Mouse (Mus musculus) gastrocnemius, adult 2 months (tissue): ENCODE results near the gene Zglp1. TPM values are rescaled to one million over a fixed set of nuclear protein-coding genes. Genes with fewer than 3 reads are reported as not detected.
"Not testable (repeated sequence)": the region's sequence is repeated elsewhere in the genome, so short reads cannot be mapped to it uniquely, and the experiment has no call there.

Experiments used
- DNase-seq: peaks from one replicate; pipeline ENCODE4 v3.0.0; 2022
- H3K27ac ChIP-seq: fragments of 200-600 bp; 2 replicates; pipeline ENCODE4 v1.8.1; 2022; ENCODE audit warnings: mild to moderate bottlenecking
- H3K4me3 ChIP-seq: fragments of 200-600 bp; 2 replicates; pipeline ENCODE4 v1.8.1; 2022; ENCODE audit warnings: mild to moderate bottlenecking, moderate library complexity
- CTCF ChIP-seq: fragments of 200-600 bp; IDR thresholded peaks from 2 replicates; pipeline ENCODE4 v1.8.1; 2022; ENCODE audit warnings: antibody characterized with exemption, mild to moderate bottlenecking, moderate library complexity
- intact Hi-C: fragments of 180-260 bp; cut with DNase I; formaldehyde crosslinking; loops from one replicate; pipeline ENCODE4 v1.15.1; 2025
- total RNA-seq, 2 experiments: library from RNA; stranded (reverse); gene quantifications; 2 replicates each; pipeline ENCODE4 v1.2.3; 2021

Zglp1 gene
- total RNA-seq, 2 experiments from 2014 or later, result not detected

DNA sequence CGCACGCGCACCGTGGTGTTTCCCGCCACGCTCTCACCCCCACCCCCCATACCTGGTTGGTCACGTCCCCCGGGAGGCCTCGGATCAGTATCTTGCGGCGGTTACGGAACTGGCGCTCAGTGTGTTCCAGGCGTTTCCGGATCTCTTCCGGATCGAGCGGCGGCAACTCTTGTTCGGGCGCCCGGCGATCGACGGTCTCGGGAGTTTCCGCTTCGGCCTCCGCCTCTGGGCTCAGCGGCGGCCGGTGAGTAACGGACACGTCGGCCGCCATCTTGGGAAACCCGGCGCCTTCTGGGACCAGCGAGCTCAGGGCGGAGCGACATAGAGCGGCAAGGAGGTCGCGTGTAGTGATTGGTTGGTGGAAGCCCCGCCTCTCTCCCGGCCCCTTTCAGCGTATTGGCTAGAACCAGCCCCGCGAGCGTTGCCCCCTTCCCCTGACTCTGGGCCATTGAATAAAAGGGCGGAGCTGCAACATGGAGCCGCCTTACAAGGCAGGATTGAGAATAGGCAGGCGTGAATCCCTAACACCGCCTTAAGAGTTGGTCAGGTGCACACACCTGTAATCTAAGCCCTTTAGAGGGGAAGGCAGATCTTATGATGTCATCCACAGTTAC, 24.9 kb upstream of the Zglp1 start, which contains the start of the genes Gm38431 and Raver1:
Gene Gm38431, minus strand, starts transcription at position 291 of the 614 bp plus-strand sequence.
Gene Raver1, minus strand, starts transcription at position 302 of the 614 bp plus-strand sequence.
- DNase-seq, result peak; percentile 98
- H3K27ac ChIP-seq, result peak within 1 kb of the TSS; percentile 92
- TF ChIP-seq CTCF, result no peak
- intact Hi-C loops, result loop anchor here (2.0 to 5.0 kb wide), 3 partner anchors 40 to 59 kb away; partner anchors contain the start of genes Cdc37, Icam5 and Tyk2
- peak within 1 kb of the TSS; percentile 88 for H3K4me3 ChIP-seq

DNA sequence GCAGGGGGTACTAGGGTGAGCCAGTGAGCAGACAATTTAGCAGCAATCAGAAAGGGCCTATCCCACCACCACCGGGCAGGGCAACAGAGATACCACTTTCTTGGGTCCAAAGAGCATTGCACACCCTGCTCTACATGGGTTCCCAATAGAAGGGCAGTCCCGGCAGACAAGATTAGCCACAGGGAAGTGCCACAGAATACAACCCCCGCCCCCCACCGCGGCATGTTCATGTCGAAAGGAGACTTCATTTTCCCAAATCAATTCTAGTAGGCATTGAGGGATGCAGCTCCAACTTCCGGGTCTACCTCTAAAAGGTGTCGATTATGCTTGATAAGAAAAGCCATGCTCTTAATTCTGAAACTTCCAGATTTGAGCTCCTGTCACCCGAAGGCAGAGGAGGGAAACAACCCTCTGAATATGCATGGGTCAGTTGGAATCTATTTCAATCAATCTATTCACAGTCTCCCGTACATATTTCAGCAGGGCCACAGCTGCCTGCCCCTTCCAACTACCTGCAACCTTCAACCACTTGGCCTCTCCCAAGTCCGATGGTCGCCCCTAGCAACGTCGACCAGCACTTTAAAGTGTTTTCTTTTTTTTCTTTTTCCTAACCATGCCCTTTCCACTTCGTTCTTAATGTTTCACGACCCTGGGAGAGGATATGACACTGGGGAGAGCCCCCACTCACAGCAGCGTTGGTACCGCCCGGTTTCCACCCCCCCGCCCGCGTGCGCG, 24.2 kb upstream of the Zglp1 start:
- H3K27ac ChIP-seq, result peak overlapping the region; percentile 92
- intact Hi-C loops, result loop anchor here (2.0 to 5.0 kb wide), 3 partner anchors 41 to 58 kb away; partner anchors contain the start of genes Cdc37, Icam5 and Tyk2
- peak overlapping the region; percentile 88 for H3K4me3 ChIP-seq
- no peak for DNase-seq
- no peak for TF ChIP-seq CTCF

DNA sequence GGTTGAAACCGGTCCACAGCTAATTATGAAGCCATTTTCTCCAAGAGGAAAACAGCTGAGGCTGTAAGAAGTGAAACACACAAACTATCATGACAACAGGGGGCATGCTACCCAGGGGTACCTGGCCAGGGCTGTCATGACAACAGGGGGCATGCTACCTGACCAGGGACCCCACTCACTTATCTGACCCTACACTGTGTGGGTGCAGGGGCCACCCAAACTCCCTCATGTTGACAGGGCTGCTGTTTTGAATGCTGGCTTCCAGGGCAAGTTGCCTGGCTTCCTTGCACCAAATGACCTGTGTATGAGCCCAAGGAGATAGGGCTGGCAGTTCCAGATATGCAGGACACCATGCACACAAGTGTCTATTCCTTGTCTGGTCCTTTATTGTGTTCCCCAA, 23.6 kb upstream of the Zglp1 start:
- Histone ChIP-seq H3K27ac (peak overlapping the region; percentile 92; the same call in 1 of the 2 replicates), H3K4me3 (peak overlapping the region; percentile 88)
- no peak for TF ChIP-seq CTCF
- no peak for DNase-seq
- intact Hi-C loops, result loop anchor here (2.0 to 5.0 kb wide), 3 partner anchors 42 to 58 kb away; partner anchors contain the start of genes Cdc37, Icam5 and Tyk2

DNA sequence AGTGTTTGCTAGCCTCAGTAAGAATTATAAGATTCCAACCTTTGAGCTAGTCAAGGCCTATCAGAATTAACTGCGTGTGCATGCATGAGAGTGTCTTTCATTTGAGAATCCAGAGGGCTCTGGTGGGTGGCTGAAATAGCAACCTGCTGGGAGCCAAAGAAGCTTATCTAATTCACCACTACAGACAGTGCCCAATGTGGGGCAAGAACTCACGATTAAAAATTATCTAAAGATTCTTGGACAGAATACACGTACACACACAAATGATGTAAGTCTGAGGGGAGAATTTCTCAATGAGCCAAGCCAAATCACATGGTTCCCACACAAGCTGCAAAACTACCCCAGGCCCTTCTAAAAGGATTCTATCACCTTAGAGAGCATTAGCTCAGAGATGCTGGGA, 16.4 kb upstream of the Zglp1 start:
- intact Hi-C loops, result no loop called here
- DNase-seq, result no peak
- Histone ChIP-seq H3K4me3 (no peak overlapping the region), H3K27ac (no peak overlapping the region)
- TF ChIP-seq CTCF, result no peak

DNA sequence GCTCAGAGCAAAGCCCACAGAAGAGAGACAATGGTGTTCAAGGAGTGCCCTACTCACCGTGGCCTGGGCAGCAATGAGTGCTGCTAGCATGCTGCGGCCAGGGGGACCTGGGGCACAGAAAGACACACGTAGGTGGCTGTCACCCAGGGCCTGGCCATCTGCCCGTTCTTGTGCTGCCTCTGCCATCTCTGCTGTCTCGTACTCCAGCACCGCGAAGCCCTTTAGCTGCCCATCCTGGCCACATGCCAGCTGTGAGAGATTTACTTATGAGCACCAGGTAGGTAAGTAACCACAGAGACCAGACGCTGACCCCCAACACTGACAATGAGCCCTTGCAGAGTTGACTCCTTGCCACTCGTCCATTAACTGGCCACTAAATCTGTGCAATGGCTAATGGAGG, 14.2 kb upstream of the Zglp1 start:
- Histone ChIP-seq H3K27ac (no peak overlapping the region), H3K4me3 (no peak overlapping the region)
- TF ChIP-seq CTCF, result no peak
- intact Hi-C loops, result no loop called here
- peak; percentile 42 for DNase-seq

DNA sequence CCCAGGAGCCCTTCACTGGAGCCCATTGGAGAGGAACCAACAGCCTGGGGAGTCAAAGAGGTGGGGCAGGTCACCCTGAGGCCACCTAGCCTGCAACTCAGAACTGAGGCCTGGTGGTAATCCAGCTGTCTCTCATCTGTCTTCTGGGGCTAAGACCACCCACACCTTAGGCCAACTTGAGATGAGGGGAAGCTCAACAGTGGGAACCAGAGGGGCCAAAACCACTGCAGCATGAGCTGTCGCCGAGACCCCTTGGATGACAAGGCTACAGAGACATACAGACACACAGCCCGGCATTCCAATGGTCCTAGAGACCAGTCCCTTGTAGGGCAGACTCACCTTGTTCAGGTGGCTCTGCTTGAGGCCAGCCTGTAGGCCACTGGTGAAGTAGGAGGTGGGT, 8.7 kb upstream of the Zglp1 start:
- no peak for DNase-seq
- H3K4me3 ChIP-seq, result no peak overlapping the region
- no peak for TF ChIP-seq CTCF
- intact Hi-C loops, result no loop called here
- no peak overlapping the region for H3K27ac ChIP-seq

DNA sequence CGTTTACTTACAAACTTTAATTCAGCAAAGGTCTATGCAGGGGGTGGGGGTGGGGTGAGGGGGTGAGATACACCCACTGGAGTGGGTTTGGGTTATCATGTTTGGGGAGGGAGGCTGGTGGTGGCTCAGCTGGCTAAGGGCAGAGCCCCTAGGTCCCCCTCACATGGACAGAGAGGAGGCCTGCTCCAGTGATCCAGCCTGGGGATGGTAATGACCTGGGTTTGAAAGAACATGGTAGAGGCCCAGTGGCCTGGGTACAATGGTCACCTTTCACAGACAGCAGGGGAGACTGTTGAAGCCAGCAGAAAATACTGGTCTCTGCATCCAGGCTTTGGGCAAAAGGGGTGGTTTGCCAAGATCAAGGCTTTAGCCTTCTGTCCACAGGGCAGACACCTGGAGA, 7.3 kb upstream of the Zglp1 start:
- peak overlapping the region; percentile 95; the same call in 1 of the 2 replicates for H3K4me3 ChIP-seq
- intact Hi-C loops, result loop anchor here (5.0 kb wide), 1 partner anchor 177 kb away; the partner anchor contains the start of gene Eif3g
- no peak for TF ChIP-seq CTCF
- DNase-seq, result no peak
- peak overlapping the region; percentile 91; the same call in 1 of the 2 replicates for H3K27ac ChIP-seq

DNA sequence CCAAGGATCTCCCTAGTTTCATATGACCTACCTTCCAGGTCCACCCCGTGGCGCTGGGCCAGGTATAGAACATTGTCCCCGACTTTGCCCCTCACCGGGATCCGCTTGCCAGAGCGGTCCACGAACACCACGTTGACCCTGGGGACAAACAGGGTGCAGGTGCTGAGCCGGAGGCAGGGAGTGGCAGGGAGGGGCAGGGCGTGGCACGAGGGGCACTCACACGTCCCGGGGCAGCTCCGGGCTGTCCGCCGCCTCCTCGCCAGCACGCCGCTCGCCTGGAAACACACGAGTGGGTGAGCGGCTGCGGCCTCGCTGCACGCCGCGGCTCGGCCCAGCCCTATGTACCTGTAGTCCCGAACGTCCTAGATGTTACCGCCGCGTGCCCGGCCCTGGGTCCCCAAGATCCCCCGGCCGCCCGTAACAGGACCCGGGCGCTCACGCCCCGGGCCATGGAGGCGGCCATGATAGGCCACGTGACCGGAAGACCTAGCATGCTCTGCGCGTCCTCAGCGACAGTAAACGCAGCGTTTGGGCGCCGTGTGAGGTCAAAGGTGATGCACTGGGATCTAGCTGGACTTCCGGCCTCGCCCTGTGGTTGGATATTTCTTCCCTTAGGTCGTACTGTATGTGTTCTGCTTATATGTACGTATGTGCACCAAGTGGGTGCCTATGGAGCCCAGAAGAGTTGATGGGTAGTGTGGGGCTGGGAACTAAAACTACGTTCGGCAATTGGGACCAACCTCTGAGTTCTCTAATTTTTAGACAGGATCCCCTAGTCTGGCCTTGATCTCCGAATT, 6.3 kb upstream of the Zglp1 start, which contains the start of the genes Gm49373 and Fdx1l:
Gene Gm49373, minus strand, starts transcription at position 53 of the 797 bp plus-strand sequence.
Gene Fdx1l, minus strand, starts transcription at position 571 of the 797 bp plus-strand sequence.
- peak; percentile 94 for DNase-seq
- no peak for TF ChIP-seq CTCF
- Histone ChIP-seq H3K4me3 (peak within 1 kb of the TSS; percentile 95), H3K27ac (peak within 1 kb of the TSS; percentile 91)
- intact Hi-C loops, result loop anchor here (5.0 kb wide), 1 partner anchor 176 kb away; the partner anchor contains the start of gene Eif3g

DNA sequence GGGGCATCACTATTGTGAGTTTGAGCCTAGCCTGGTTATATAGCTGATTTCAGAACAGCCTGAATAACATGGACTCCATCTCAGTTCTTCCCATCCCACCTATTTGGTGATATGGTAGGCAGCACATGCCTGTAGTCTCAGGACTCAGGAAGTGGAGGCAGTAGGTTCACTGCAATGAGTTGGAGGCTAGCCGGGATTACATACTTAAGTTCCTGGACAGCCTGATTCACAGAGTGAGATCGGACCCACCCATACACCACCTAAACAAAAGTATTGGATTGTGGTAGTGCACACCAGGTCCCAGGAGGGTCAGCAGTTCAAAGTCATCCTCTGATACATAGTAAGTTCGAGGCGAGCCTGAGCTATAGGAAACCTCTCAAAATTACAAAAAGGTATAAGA, 5.7 kb upstream of the Zglp1 start:
- peak overlapping the region; percentile 95 for H3K4me3 ChIP-seq
- peak overlapping the region; percentile 91 for H3K27ac ChIP-seq
- TF ChIP-seq CTCF, result no peak
- intact Hi-C loops, result loop anchor here (5.0 kb wide), 1 partner anchor 175 kb away; the partner anchor contains the start of gene Eif3g
- DNase-seq, result no peak

DNA sequence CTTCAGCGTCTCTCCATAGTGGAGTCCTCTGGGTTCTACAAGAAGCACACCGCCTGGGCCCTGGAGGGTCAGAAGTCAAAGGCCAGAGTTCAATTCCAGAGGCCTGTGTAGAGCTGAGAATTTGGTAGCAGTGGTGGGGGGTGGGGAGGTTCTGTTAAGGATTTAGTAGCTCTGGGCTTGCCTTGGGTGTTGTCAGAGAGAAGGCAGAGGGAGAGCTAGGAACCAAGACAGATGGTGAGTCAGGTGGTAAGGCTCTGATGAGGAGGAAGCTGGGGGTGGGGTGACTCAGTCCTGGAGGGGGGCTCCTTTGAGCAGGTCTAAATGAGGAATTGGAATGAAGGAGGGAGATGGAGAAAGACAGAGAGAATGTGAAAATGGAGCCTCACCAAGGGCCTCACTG, 4.0 kb downstream of the Zglp1 start:
- intact Hi-C loops, result no loop called here
- no peak for DNase-seq
- no peak for TF ChIP-seq CTCF
- no peak overlapping the region for H3K4me3 ChIP-seq
- no peak overlapping the region for H3K27ac ChIP-seq

DNA sequence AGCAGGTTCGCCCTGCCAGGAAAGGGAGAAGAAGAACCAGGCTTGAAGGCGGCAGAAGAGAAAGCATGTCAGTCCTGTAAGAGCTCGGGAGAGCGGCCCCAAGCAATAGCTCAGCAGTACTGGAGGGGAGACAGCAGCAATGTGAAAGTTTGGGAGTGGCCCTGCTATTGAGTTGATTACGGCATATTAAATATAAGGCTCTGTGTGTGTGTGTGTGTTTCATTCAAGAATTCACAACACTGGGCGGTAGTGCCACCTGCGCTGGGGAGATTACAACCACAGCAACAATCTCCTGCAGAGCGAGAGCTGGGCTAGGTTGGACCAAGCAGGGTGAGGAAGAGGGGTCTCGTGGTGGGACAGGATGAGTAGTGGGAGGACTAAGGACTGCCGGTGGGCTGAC, 15.3 kb downstream of the Zglp1 start:
- H3K4me3 ChIP-seq, result no peak overlapping the region
- TF ChIP-seq CTCF, result no peak
- no peak overlapping the region for H3K27ac ChIP-seq
- no peak for DNase-seq
- intact Hi-C loops, result no loop called here

DNA sequence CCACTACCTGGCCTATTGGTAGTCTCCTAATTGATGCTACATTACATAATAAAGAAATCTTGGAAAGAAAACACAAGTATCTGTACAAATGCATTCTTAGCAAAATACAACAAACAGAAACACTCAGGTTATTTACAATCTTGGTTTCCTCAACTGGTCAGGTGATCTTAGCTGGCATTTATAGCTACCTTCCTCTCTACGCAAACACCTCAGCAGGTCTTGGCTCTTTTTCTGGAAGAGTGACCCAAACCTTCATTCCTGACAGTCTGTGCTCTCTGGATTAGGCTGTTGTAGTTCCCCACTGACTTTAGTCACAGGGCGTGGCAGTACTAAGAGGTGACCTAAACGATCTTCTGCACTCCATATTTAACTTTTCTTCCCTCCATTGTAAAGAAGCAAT, 21.7 kb downstream of the Zglp1 start:
- TF ChIP-seq CTCF, result no peak
- Histone ChIP-seq H3K27ac (no peak overlapping the region), H3K4me3 (no peak overlapping the region)
- intact Hi-C loops, result no loop called here
- DNase-seq, result no peak

DNA sequence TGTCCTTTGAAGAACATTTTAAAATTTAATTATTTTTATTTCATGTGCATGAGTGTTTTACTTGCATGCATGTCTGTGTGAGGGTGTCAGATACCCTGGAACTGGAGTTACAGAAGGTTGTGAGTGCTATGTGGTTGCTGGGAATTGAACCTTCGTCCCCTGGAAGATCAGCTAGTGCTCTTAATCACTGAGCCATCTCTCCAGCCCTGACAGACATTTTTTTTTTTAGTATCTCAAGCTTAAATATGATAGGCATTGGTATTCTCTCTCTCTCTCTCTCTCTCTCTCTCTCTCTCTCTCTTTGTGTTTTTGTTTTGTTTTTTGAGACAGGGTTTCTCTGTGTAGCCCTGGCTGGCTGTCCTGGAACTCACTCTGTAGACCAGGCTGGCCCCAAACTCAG, 22.1 kb downstream of the Zglp1 start:
- H3K4me3 ChIP-seq, DNase-seq, intact Hi-C loops, H3K27ac ChIP-seq: not testable (repeated sequence)
